Mouse (Mus musculus) heart, adult 2 months (tissue): ENCODE measurements around the gene She. TPM values are rescaled to one million over a fixed set of nuclear protein-coding genes. Genes with fewer than 3 reads are reported as not detected.
A peak's percentile ranks its signal among the peaks of the same experiment; 100 is the strongest.

Source experiments
- DNase-seq, 2 experiments: peaks; one replicate each; pipeline ENCODE4 v3.0.0; 2021
- H3K27ac ChIP-seq: fragments of 200-600 bp; 2 replicates; pipeline ENCODE4 v1.8.1; 2022
- H3K27me3 ChIP-seq: fragments of 200-500 bp; 2 replicates; pipeline ENCODE4 v1.6.1; 2012; ENCODE audit warnings: mild to moderate bottlenecking, low read length, inconsistent platforms, mixed read lengths; ENCODE audit not compliant: control insufficient read depth, insufficient read depth
- H3K36me3 ChIP-seq: fragments of 200-500 bp; 2 replicates; pipeline ENCODE4 v1.6.1; 2012; ENCODE audit warnings: low read length, inconsistent platforms; ENCODE audit not compliant: control insufficient read depth, insufficient read depth
- H3K4me1 ChIP-seq: fragments of 200-500 bp; 2 replicates; pipeline ENCODE4 v1.6.1; 2011; ENCODE audit warnings: low read length; ENCODE audit not compliant: control insufficient read depth, insufficient read depth
- H3K4me3 ChIP-seq: fragments of 200-600 bp; 2 replicates; pipeline ENCODE4 v1.8.1; 2022
- H3K79me2 ChIP-seq: fragments of 200-500 bp; replicated peaks from 2 replicates; pipeline ENCODE4 v1.6.1; 2012; ENCODE audit warnings: mild to moderate bottlenecking, inconsistent platforms, low read length, moderate library complexity, mixed read lengths; ENCODE audit not compliant: control insufficient read depth, insufficient read depth
- H3K9ac ChIP-seq: fragments of 200-500 bp; 2 replicates; pipeline ENCODE4 v1.6.1; 2012; ENCODE audit warnings: low read depth, mild to moderate bottlenecking, control low read depth, inconsistent platforms, low read length, mixed read lengths
- CTCF ChIP-seq: fragments of 200-600 bp; IDR thresholded peaks from 2 replicates; pipeline ENCODE4 v1.8.1; 2022; ENCODE audit warnings: antibody characterized with exemption, mild to moderate bottlenecking, moderate library complexity
- EP300 ChIP-seq: fragments of 200-500 bp; IDR thresholded peaks from 2 replicates; pipeline ENCODE4 v1.6.1; 2011; ENCODE audit warnings: low read depth, low read length, control low read depth; ENCODE audit not compliant: insufficient read depth
- POLR2A ChIP-seq: fragments of 200-500 bp; IDR thresholded peaks from 2 replicates; pipeline ENCODE4 v1.6.1; 2011; ENCODE audit warnings: mild to moderate bottlenecking, low read depth, low read length, control low read depth; ENCODE audit not compliant: insufficient read depth
- WGBS: fragments of 180-500 bp; shearing (Covaris S2); methylation state at CpG from one replicate; pipeline ENCODE4 v1.1.7; 2018; 5-methylcytosine and 5-hydroxymethylcytosine counted together
- intact Hi-C: fragments of 180-260 bp; cut with DNase I; formaldehyde crosslinking; loops from one replicate; pipeline ENCODE4 v1.15.1; 2025
- polyA plus RNA-seq: library from polyadenylated mRNA; depleted of rRNA; stranded (reverse); fragments of >200 nt; gene quantifications from 2 replicates; pipeline ENCODE4 v1.2.3, GENCODE M21; 2012
- total RNA-seq, 2 experiments: library from RNA; stranded (reverse); gene quantifications; 2 replicates each; pipeline ENCODE4 v1.2.3; 2021

Gene She
- total and polyA plus RNA-seq, 3 experiments = 3.4 to 13.3 (median 12.3) TPM

DNA sequence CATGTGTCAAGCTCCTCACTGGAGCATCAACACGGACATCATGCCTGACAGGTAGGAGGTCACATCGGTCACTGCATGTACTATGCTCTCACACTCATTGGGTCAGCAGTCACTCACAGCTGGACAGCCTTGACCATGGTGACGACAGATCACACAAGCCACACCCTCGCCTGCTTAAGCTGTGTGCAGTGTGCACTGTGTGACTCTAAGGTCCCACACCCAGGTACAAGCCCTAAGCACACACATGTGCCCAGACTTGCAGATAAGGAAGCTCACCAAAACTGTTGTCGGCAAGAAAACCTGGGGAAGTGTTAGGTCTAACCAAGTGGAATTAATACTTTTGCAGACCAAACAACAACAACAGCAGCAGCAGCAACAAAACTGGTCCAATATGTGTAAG lies 23.3 kb upstream of the She start:
- Histone ChIP-seq H3K36me3 (no peaks in the 10 kb centered on the region), H3K4me1 (no peaks in the 10 kb centered on the region), H3K79me2 (no peaks in the 10 kb centered on the region), H3K27me3 (no peaks in the 10 kb centered on the region), H3K27ac (no peak overlapping the region), H3K4me3 (no peak overlapping the region), H3K9ac (no peak overlapping the region)
- intact Hi-C loops = no loop called here
- 57% methylated on average over 5 of the region's 5 CpGs for WGBS
- TF ChIP-seq POLR2A = no peak
- no peak for TF ChIP-seq EP300
- TF ChIP-seq CTCF = no peak
- no peak for DNase-seq

DNA sequence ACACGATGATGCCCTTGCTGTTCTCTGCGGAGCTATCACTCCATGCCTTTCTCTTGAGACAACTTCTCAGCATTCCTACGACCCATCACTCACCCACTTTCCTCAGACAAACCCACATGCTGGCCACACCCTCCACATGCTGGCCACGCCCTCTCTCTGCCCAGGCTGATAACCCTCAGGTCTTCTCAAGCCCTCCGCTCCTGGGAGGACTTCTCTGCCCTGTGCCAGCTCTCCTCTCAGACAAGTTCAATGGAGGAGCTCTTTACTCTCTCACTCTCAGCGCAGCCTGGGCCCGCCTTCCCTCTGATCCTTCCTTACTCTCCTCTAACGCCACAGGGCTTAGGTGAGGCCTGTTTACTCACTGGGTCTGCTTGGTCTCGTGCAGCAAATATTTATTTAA lies 22.5 kb upstream of the She start:
- Histone ChIP-seq H3K9ac (no peak overlapping the region), H3K27me3 (no peaks in the 10 kb centered on the region), H3K36me3 (no peaks in the 10 kb centered on the region), H3K4me1 (no peaks in the 10 kb centered on the region), H3K79me2 (no peaks in the 10 kb centered on the region), H3K4me3 (no peak overlapping the region), H3K27ac (no peak overlapping the region)
- 55% methylated on average over 9 of the region's 9 CpGs for whole genome bisulfite sequencing
- TF ChIP-seq EP300 (no peak), POLR2A (no peak), CTCF (no peak)
- DNase-seq = no peak
- intact Hi-C loops = no loop called here

GRCm38 (mm10) chr3:89810841-89811240 lies 20.3 kb upstream of the She start:
- no peaks in the 10 kb centered on the region for H3K4me1 ChIP-seq
- H3K27ac ChIP-seq = no peak overlapping the region
- no peak for TF ChIP-seq EP300
- peak; percentile 71 for TF ChIP-seq CTCF
- TF ChIP-seq POLR2A = no peak
- H3K36me3 ChIP-seq = no peaks in the 10 kb centered on the region
- intact Hi-C loops = no loop called here
- no peak overlapping the region for H3K9ac ChIP-seq
- no peak overlapping the region for H3K4me3 ChIP-seq
- no peaks in the 10 kb centered on the region for H3K27me3 ChIP-seq
- no peak for DNase-seq
- no peaks in the 10 kb centered on the region for H3K79me2 ChIP-seq

GRCm38 (mm10) chr3:89812166-89812565 lies 19.0 kb upstream of the She start:
- Histone ChIP-seq H3K36me3 (no peaks in the 10 kb centered on the region), H3K9ac (no peak overlapping the region), H3K27me3 (no peaks in the 10 kb centered on the region), H3K4me1 (no peaks in the 10 kb centered on the region), H3K4me3 (no peak overlapping the region), H3K79me2 (no peaks in the 10 kb centered on the region), H3K27ac (no peak overlapping the region)
- DNase-seq = no peak
- intact Hi-C loops = no loop called here
- 73% methylated on average over 3 of the region's 3 CpGs for WGBS
- no peak for TF ChIP-seq POLR2A
- TF ChIP-seq EP300 = no peak
- TF ChIP-seq CTCF = no peak

DNA sequence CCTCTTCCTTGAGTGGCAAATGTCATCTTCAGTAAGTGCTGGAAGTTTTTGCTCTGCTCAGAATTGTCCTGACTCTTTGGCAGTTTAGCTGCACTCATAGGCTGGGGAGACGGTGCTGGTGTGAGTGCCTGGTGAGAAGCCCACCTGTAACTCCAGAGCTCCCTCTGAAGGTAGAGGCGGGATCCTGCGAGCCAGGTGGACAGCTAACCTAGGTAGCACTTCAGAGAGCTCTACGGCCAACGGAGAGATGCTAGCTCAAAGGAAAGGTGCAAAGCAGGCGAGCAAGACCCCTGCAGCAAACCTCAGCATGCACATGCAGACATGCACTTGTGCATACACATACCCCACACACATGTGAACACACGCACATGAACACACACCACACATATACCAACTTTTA lies 17.1 kb upstream of the She start:
- DNase-seq = no peak
- no peak overlapping the region for H3K27ac ChIP-seq
- H3K79me2 ChIP-seq = no peaks in the 10 kb centered on the region
- no peak for TF ChIP-seq POLR2A
- no peak for TF ChIP-seq EP300
- TF ChIP-seq CTCF = no peak
- no peaks in the 10 kb centered on the region for H3K4me1 ChIP-seq
- no peaks in the 10 kb centered on the region for H3K36me3 ChIP-seq
- H3K9ac ChIP-seq = no peak overlapping the region
- H3K27me3 ChIP-seq = no peaks in the 10 kb centered on the region
- intact Hi-C loops = no loop called here
- H3K4me3 ChIP-seq = no peak overlapping the region
- 82% methylated on average over 7 of the region's 7 CpGs for WGBS

DNA sequence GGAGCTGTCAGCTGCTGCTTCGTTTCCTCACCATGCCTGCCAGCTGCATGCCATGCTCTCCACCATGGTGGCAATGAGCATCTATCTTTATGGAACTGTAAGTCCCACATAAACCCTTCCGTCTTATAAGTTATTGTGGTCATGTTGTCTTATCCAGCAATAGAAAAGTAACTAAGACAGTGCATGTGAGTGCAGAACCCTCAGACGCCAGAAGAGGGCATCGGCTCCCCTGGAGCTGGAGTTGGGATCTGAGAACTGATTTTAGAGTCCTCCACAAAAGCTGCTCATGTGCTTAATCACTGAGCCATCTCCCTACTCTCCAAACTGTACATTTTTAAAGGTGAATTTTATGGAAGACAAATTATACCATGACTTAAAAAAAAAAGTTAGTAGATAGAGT lies 14.1 kb upstream of the She start:
- intact Hi-C loops = loop anchor here (1.0 kb wide), 1 partner anchor 41 kb away; no protein-coding TSS in a partner anchor
- WGBS = 56% methylated on average over 4 of the region's 4 CpGs
- TF ChIP-seq CTCF (peak; percentile 84), EP300 (no peak)
- no peaks in the 10 kb centered on the region for H3K79me2 ChIP-seq
- H3K4me3 ChIP-seq = no peak overlapping the region
- peak; percentile 41 to 70 for DNase-seq
- H3K4me1 ChIP-seq = peaks cover 3% of the 10 kb centered on the region; the same call in 1 of the 2 replicates
- H3K27me3 ChIP-seq = no peaks in the 10 kb centered on the region
- H3K27ac ChIP-seq = no peak overlapping the region
- H3K36me3 ChIP-seq = no peaks in the 10 kb centered on the region
- no peak overlapping the region for H3K9ac ChIP-seq
